Mouse (Mus musculus) kidney, adult 2 months (tissue): Measurements from ENCODE around the gene Gm13288.
"Not testable (repeated sequence)": the region's sequence is repeated elsewhere in the genome, so short reads cannot be mapped to it uniquely, and the experiment has no call there.

ENCODE experiments used
- CTCF ChIP-seq: fragments of 200-500 bp; conservative IDR thresholded peaks from 2 replicates; pipeline ENCODE4 v1.5.1; 2011; ENCODE audit warnings: low read depth, mild to moderate bottlenecking, control low read depth, low read length, moderate library complexity, mixed read lengths; ENCODE audit not compliant: insufficient read depth, insufficient read length
- POLR2A ChIP-seq: fragments of 200-500 bp; IDR thresholded peaks from one replicate; pipeline ENCODE4 v1.6.1; 2011; ENCODE audit warnings: low read depth, low read length, control low read depth

- TF ChIP-seq POLR2A, CTCF: not testable (repeated sequence)
Observed at GRCm38 (mm10) chr4:88799365-88799764, 6.0 kb upstream of the Gm13288 start, which contains the start of gene Gm13285.
